ENCODE assay signal across 13 mouse cellular contexts in the genomic region with DNA sequence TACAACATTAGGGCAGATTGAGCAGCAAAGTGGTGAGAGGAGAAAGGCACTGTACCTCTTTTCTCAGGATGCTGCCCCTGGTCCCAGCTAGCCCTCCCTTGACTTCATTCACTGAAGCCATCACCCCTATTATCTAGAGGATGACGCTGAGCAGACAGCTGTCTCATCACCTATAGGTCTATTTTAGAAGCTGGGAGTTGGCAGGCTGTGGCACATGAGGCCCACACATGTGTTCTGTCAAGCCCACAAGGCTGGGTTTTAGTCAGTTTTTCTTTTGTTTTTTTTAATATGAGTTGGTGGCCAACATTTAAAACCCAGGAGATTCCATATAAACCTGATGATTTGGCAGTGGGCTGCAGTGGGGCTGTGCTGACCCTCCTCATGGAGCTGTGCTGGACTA.
DNase-seq lines count a peak whose midpoint lies in the region; ATAC-seq and TF ChIP-seq lines count a peak whose summit lies in the region.
"Had no signal": no experiment of that assay in that cellular context is flagged by ENCODE, and none has a peak within 500 bp of the region (broad histone marks: within the 10 kb centered on the region; RNA-seq: fewer than 3 reads in every experiment).

No protein-coding gene starts in this region.

- no peak overlapping the region for H3K4me3 ChIP-seq in kidney, adult 2 months (ENCODE audit: insufficient read depth, low read depth, low read length)
- H3K4me3 ChIP-seq in lung, postnatal 0 days (ENCODE audit: low read depth, low read length) = no peak overlapping the region
- no peak overlapping the region for H3K4me3 ChIP-seq in limb, embryonic 13.5 days
- H3K4me3 ChIP-seq: embryonic facial prominence, embryonic 15.5 days; hindbrain, embryonic 10.5 days; midbrain, embryonic 10.5 days had no signal

- DNase-seq in frontal cortex, postnatal 10 days (ENCODE audit: low spot score in 2 of 2) = no peak
- DNase-seq in kidney, adult 2 months = no peak
- no peak for DNase-seq in kidney, postnatal 25 days
- no peak for DNase-seq in lung, postnatal 0 days (ENCODE audit: low spot score)
- DNase-seq in lung, postnatal 14 days = no peak
- no peak for DNase-seq in thymus, adult 18-20 months
- DNase-seq: forebrain, postnatal 0 days had no signal

- H3K36me3 ChIP-seq in kidney, adult 2 months (ENCODE audit: control insufficient read depth, insufficient read depth, low read length) = peaks cover 2% of the 10 kb centered on the region; the same call in 1 of the 2 replicates
- H3K36me3 ChIP-seq in lung, postnatal 0 days (ENCODE audit: insufficient read depth, low read length) = peaks cover 20% of the 10 kb centered on the region; the same call in 1 of the 2 replicates
- H3K36me3 ChIP-seq in limb, embryonic 13.5 days = peaks cover 51% of the 10 kb centered on the region

- TF ChIP-seq POLR2A in kidney, adult 2 months (IDR thresholded peaks at IDR 0.05; ENCODE audit: low read depth, low read length) = no peak

- H3K9ac ChIP-seq in lung, postnatal 0 days (replicated peaks; ENCODE audit: low read depth) = no peak overlapping the region
- no peak overlapping the region for H3K9ac ChIP-seq in limb, embryonic 13.5 days
- H3K9ac ChIP-seq: embryonic facial prominence, embryonic 15.5 days; forebrain, postnatal 0 days; lung, embryonic 14.5 days had no signal

- ATAC-seq in frontal cortex, adult (ENCODE audit: low TSS enrichment) = peak; percentile 76
- 0 out of 2 replicates have a peak, but pooled peaks have one; percentile 9 for ATAC-seq in lung, postnatal 0 days
- ATAC-seq in limb, embryonic 13.5 days (ENCODE audit: low FRiP score, low read depth) = no peak
- ATAC-seq: forebrain, postnatal 0 days had no signal

- 63% methylated on average over 1 of the region's 1 CpGs for WGBS in kidney, adult 2 months
- 68% methylated on average over 1 of the region's 1 CpGs for WGBS in lung, postnatal 0 days
- WGBS in limb, embryonic 13.5 days = 63% methylated on average over 1 of the region's 1 CpGs

- peak overlapping the region; percentile 29; the same call in 1 of the 2 replicates for H3K27ac ChIP-seq in kidney, adult 2 months (ENCODE audit: insufficient read depth, low read depth, low read length)
- H3K27ac ChIP-seq in lung, postnatal 0 days (ENCODE audit: low read length) = no peak overlapping the region
- peak overlapping the region; percentile 80 for H3K27ac ChIP-seq in limb, embryonic 13.5 days
- H3K27ac ChIP-seq: embryonic facial prominence, embryonic 15.5 days; hindbrain, embryonic 10.5 days; midbrain, embryonic 10.5 days had no signal

- TF ChIP-seq EP300 in lung, postnatal 0 days (IDR thresholded peaks at IDR 0.05) = no peak

- no peaks in the 10 kb centered on the region for H3K27me3 ChIP-seq in kidney, adult 2 months (replicated peaks; ENCODE audit: control insufficient read depth, insufficient read depth, low read length)
- no peaks in the 10 kb centered on the region for H3K27me3 ChIP-seq in lung, postnatal 0 days (replicated peaks; ENCODE audit: insufficient read depth, low read length)
- H3K27me3 ChIP-seq in limb, embryonic 13.5 days = no peaks in the 10 kb centered on the region
- H3K27me3 ChIP-seq: embryonic facial prominence, embryonic 15.5 days had no signal

- TF ChIP-seq CTCF in kidney, adult 2 months (conservative IDR thresholded peaks at IDR 0.05; ENCODE audit: insufficient read depth, insufficient read length, low read depth, low read length) = no peak
- TF ChIP-seq CTCF in lung, postnatal 0 days (IDR thresholded peaks at IDR 0.05) = no peak

- no peaks in the 10 kb centered on the region for H3K9me3 ChIP-seq in lung, postnatal 0 days (ENCODE audit: low read length)
- no peaks in the 10 kb centered on the region for H3K9me3 ChIP-seq in limb, embryonic 13.5 days
- H3K9me3 ChIP-seq: embryonic facial prominence, embryonic 15.5 days; hindbrain, embryonic 10.5 days; midbrain, embryonic 10.5 days had no signal

- H3K4me2 ChIP-seq in lung, postnatal 0 days (replicated peaks; ENCODE audit: low read depth, low read length) = no peak overlapping the region
- H3K4me2 ChIP-seq in limb, embryonic 13.5 days (replicated peaks) = no peak overlapping the region
- H3K4me2 ChIP-seq: embryonic facial prominence, embryonic 15.5 days; lung, embryonic 14.5 days had no signal

- H3K4me1 ChIP-seq in kidney, adult 2 months (ENCODE audit: control insufficient read depth, insufficient read depth, low read length) = peaks cover 38% of the 10 kb centered on the region
- peaks cover 6% of the 10 kb centered on the region; the same call in 1 of the 2 replicates for H3K4me1 ChIP-seq in lung, postnatal 0 days (ENCODE audit: insufficient read depth, low read depth, low read length)
- H3K4me1 ChIP-seq in limb, embryonic 13.5 days = peaks cover 40% of the 10 kb centered on the region
- H3K4me1 ChIP-seq: midbrain, embryonic 10.5 days had no signal
